Mouse (Mus musculus): ENCODE measurements around the gene Kdm1a.
A peak's percentile ranks its signal among the peaks of the same experiment; 100 is the strongest.

Kdm1a gene

DNA sequence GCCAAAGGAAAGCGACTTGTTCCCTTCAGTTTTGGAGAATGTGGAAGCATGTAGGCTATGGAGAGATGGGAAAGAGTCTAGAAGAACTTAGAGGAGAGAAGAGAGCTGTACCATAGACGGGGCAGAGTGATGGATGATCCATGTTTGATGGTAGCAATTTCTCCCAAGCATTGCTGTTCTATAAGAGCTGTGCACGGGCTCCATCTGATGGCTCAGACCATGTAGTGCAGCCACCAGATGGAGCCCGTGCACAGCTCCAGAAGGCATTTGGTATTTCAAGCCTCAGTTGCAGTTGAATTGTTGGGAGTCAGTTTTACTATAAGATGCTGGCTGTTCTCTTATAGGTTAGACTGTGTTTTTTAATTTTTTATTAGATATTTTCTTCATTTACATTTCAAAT is 76.1 kb downstream of the Kdm1a start:
- peak; percentile 64 for DNase-seq (ENCODE audit: low read depth)

DNA sequence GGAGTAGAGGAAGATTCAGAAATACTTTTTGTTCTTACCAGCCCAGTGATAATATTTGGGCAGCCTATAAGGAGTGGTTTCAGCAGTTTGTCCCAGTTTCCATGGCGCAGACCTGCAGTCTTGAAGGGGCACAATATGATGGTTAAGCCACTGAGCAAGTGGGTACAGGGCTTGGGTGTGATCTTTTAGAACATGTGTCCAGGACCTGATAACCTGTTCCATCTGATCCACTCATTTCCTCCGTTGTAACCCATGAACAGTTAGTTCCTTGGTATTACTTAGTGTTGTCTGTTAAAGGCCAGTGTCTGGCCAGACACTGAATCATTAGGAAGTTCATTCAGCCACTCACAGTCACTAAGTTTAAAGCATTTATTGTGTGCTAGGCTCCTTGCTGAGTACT is 78.2 kb downstream of the Kdm1a start:
- no peak for DNase-seq (ENCODE audit: low read depth)

DNA sequence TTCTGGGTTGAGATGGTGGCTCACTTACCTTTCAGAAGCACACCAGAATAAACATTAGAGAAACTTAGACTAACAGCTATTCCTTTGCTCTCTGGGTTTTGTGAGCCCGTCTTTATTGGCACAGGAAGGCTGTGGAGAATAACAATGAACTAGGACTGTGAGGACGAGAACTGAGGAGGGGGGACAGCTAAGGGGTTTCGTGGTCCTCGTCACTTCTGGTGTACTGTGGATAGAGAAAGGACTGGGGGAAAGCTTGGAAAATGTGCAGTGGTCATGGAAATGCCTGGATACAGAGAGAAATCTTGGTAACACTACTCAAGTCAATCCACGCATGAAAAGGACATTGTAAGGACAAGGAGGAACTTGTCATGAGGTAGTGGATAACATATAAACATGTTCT is 80.6 kb downstream of the Kdm1a start:
- no peak for DNase-seq (ENCODE audit: low read depth)

DNA sequence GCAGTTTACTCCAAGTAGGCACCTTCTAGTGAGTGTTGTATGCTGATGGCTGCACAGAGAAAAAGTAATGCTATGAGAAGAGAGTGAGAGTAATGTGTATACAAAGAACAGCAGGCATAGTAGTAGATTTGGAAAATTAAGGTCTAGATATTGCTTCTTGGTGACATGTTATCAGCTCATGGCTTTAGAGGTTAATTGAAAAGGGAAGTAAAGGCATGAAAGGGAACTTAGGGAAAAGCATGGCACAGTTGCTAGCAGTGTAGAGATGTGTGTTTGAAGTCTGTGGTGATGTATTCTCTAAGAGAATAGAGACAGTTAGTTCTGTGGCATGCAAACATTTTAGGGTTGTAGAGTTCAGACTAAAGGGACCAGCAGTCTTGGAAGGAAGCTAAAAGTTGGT is 82.7 kb downstream of the Kdm1a start:
- no peak for DNase-seq (ENCODE audit: low read depth)

DNA sequence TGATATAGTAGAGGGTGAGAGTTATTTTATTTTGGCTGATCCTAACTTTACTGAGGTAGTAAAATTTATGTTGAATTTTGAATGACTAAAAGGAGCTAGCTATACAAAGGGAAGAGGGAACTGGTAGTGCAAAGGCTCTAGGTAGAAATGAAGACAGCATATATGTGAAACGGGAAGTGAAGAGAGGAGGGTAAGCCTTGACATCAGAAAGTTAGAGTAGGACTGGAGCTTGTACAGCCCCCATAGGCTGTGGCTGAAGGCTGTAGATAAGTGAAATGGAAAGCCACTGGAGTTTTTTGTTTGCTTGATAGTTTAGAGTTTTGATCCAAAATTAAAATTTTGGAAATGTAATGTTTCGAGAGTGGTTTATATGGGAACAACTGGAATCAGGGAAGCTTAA is 83.9 kb downstream of the Kdm1a start:
- DNase-seq (ENCODE audit: low read depth) = no peak

DNA sequence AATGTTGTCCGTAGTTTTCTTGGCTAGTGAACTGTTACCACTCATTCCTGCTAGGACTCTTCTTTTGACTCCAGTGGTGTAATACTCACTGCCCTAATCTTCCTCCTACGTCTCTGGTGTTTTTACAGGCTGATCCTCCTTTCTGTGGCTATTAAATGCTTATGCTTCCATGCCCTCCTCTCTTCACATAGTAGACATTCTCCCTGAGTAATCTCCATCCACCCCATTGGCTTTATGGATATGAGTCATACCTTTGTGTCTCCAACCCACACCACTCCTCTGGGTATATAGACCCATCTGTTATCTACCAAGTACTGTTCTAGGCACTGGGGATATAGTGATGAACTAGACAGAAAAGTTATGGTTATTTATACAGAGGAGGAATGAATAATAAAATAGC is 84.4 kb downstream of the Kdm1a start:
- no peak for DNase-seq (ENCODE audit: low read depth)

DNA sequence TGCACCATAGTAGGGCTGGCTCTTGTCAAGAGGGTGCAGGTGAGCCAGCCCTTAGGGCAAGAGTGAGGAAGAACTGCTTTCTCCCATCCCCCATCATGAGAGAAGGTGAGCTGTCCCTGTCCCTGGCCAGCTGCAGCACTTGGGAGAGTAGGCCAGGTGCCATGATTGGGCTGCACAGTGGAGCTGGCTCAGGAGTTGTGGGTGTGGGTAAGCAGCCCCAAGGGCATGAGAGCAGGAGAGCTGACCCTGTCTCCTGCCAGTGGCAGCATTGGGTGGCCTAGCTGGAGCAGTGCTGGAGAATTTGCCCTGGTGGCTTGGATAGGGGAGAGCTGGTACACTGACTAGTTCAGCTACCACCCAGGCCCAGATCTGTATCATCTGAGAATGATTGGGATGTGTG is 89.6 kb downstream of the Kdm1a start:
- DNase-seq (ENCODE audit: low read depth) = no peak

DNA sequence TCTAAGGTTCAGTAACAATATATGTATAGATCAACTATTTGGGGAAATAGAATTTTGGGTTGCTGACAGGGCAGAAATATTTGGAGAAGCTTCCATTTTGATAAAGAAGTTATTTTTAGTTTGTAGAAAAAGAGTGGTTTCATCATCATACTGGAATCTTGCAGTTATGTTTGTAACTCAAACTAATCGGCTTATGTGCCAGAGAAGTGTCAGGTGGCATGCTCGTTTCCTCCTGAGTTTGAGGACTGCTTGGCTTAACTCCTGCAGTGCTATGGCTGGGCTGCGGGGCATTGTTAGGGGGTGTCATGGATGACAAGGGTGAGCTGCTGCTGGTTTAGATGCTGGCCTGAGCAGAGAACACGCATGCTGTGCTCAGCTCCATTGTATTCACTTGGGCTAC is 90.8 kb downstream of the Kdm1a start:
- no peak for DNase-seq (ENCODE audit: low read depth)

DNA sequence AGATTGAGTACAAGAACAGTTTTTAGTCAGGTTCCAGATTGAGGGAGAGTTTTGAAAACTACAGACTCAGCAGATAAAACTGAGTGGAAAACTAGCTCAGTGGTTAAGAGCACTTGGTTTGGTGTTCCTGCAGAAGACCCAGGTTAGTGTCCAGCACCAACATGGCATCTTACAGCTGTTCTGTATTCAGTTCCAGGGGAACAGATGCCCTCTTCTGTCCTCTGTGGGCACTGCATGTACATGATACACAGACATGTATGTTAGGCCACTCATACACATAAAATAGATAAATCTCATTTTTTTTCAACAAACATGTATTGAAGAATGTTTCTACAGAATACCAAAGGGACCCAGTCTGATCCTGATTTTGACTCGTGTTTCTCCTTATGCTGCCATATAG is 92.7 kb downstream of the Kdm1a start:
- peak; percentile 63 for DNase-seq (ENCODE audit: low read depth)

DNA sequence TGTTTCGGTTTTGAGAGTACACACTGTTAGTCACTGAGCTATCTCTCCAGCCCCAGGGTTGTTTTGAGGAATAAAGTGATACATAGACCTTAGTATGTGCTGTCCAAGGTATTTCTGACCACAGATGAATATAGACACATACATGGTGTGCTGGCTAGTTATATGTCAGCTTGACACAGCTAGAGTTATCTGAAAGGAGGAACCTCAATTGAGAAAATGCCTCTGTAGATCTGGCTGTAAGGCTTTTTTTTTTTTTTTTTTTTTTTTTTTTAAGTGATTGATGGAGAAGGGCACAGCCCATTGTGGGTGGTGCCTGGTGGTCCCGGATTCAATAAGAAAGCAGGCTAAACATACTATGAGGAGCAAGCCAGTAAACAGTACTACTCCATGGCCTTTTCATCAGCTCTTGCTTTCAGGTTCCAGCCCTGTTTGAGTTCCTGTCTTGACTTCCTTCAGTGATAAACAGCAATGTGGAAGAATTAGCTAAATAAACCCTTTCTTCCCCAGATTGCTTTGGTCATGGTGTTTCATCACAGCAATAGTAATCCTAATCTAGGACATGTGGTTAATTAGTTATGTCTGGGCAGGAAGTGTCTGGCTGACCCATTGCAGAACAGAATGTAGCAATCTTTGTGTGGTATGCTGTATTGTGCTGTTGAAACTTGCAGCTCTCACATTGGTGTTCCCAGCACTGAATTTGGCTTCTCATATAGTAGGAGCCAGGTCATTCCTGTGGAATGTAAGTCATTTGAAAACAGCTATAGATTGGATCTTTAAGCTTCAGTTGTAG is 96.9 kb downstream of the Kdm1a start:
- DNase-seq (ENCODE audit: low read depth) = no peak

Data from induced T-regulatory cell, adult 2 months (primary cell).